8 mouse cellular contexts compared by ENCODE assay signal in genomic region chr7:27490227-27490542, GRCm38 (mm10). TPM values are rescaled to one million over a fixed set of nuclear protein-coding genes. Genes with fewer than 3 reads are reported as not detected.
DNase-seq lines count a peak whose midpoint lies in the region; ATAC-seq and TF ChIP-seq lines count a peak whose summit lies in the region.

No protein-coding gene starts in this region.

- H3K27ac ChIP-seq in heart, embryonic 14.5 days (replicated peaks in 1 of 2; ENCODE audit: control insufficient read depth in 1 of 2, insufficient read depth in 1 of 2, low read depth in 2 of 2, low read length in 2 of 2) = peak overlapping the region; percentile 93 to 98
- peak overlapping the region; percentile 89 for H3K27ac ChIP-seq in ES-E14 (ENCODE audit: insufficient read depth, low read depth, low read length, poor library complexity, severe bottlenecking)
- H3K27ac ChIP-seq in forebrain, embryonic 16.5 days (ENCODE audit: low read length) = peak overlapping the region; percentile 60
- H3K27ac ChIP-seq in liver, embryonic 16.5 days (ENCODE audit: low read length) = peak overlapping the region; percentile 94

- peaks cover 29 to 41% of the 10 kb centered on the region in 2 experiments for H3K4me1 ChIP-seq in heart, embryonic 14.5 days (ENCODE audit: control insufficient read depth in 2 of 2, insufficient read depth in 2 of 2, low read length in 2 of 2)
- peaks cover 0 to 24% of the 10 kb centered on the region in 2 experiments; a peak in 2 of 4 replicates for H3K4me1 ChIP-seq in ES-E14 (ENCODE audit: control insufficient read depth in 2 of 2, insufficient read depth in 2 of 2, low read length in 2 of 2, poor library complexity in 1 of 2)
- peaks cover 12% of the 10 kb centered on the region for H3K4me1 ChIP-seq in forebrain, embryonic 16.5 days (replicated peaks; ENCODE audit: control insufficient read depth, insufficient read depth, low read length)
- H3K4me1 ChIP-seq in liver, embryonic 16.5 days (ENCODE audit: control insufficient read depth, low read depth, low read length) = peaks cover 49% of the 10 kb centered on the region

- in situ Hi-C loops in ES-E14 (cut with MboI; ENCODE audit: low sequenced_read_pairs in 2 of 2, unreplicated experiment in 2 of 2) = no loop called here

- peak overlapping the region; percentile 34 to 40 for H3K4me3 ChIP-seq in heart, embryonic 14.5 days (ENCODE audit: control insufficient read depth in 1 of 2, insufficient read depth in 1 of 2, low read depth in 1 of 2, low read length in 2 of 2)
- peak overlapping the region; percentile 57 to 60 for H3K4me3 ChIP-seq in ES-E14 (ENCODE audit: insufficient read depth in 1 of 2, low read depth in 1 of 2, low read length in 2 of 2, poor library complexity in 1 of 2, severe bottlenecking in 1 of 2)
- H3K4me3 ChIP-seq in forebrain, embryonic 16.5 days (replicated peaks; ENCODE audit: low read length) = peak overlapping the region; percentile 40
- peak overlapping the region; percentile 65 for H3K4me3 ChIP-seq in liver, embryonic 16.5 days (ENCODE audit: low read depth, low read length)

- H3K9me3 ChIP-seq in heart, embryonic 14.5 days (ENCODE audit: control insufficient read depth, low read length) = no peaks in the 10 kb centered on the region
- no peaks in the 10 kb centered on the region for H3K9me3 ChIP-seq in ES-E14 (ENCODE audit: control insufficient read depth, insufficient read depth, low read depth, low read length)
- H3K9me3 ChIP-seq in forebrain, embryonic 16.5 days (ENCODE audit: control insufficient read depth, low read length) = no peaks in the 10 kb centered on the region
- H3K9me3 ChIP-seq in liver, embryonic 16.5 days (replicated peaks; ENCODE audit: control insufficient read depth, low read length) = no peaks in the 10 kb centered on the region

- 12% methylated on average over 4 of the region's 4 CpGs for WGBS in heart, embryonic 14.5 days
- 40% methylated on average over 4 of the region's 4 CpGs for WGBS in forebrain, embryonic 16.5 days
- WGBS in liver, embryonic 16.5 days (ENCODE audit: insufficient replicate concordance) = 20% methylated on average over 4 of the region's 4 CpGs

- H3K36me3 ChIP-seq in heart, embryonic 14.5 days (ENCODE audit: control insufficient read depth, insufficient read depth, low read length) = peaks cover 16% of the 10 kb centered on the region
- peaks cover 8% of the 10 kb centered on the region for H3K36me3 ChIP-seq in ES-E14 (ENCODE audit: control insufficient read depth, insufficient read depth, low read length, poor library complexity, severe bottlenecking)
- no peaks in the 10 kb centered on the region for H3K36me3 ChIP-seq in forebrain, embryonic 16.5 days (ENCODE audit: control insufficient read depth, insufficient read depth)
- peaks cover 10% of the 10 kb centered on the region for H3K36me3 ChIP-seq in liver, embryonic 16.5 days (ENCODE audit: control insufficient read depth, insufficient read depth)

- peak overlapping the region; percentile 71 for H3K9ac ChIP-seq in heart, embryonic 14.5 days (ENCODE audit: low read length)
- peak overlapping the region; percentile 62 for H3K9ac ChIP-seq in ES-E14 (ENCODE audit: insufficient read depth, low read depth, low read length, poor library complexity, severe bottlenecking)
- H3K9ac ChIP-seq in forebrain, embryonic 16.5 days (replicated peaks; ENCODE audit: low read depth, low read length) = peak overlapping the region; percentile 59
- peak overlapping the region; percentile 78 for H3K9ac ChIP-seq in liver, embryonic 16.5 days (ENCODE audit: low read depth, low read length)

- ATAC-seq in heart, embryonic 14.5 days (ENCODE audit: insufficient number of reproducible peaks, insufficient read depth, low FRiP score, low read depth) = no peak
- no peak for ATAC-seq in forebrain, embryonic 16.5 days
- ATAC-seq in liver, embryonic 16.5 days (ENCODE audit: low read depth) = no peak

- H3K27me3 ChIP-seq in heart, embryonic 14.5 days (ENCODE audit: control insufficient read depth, insufficient read depth, low read length) = no peaks in the 10 kb centered on the region
- no peaks in the 10 kb centered on the region for H3K27me3 ChIP-seq in forebrain, embryonic 16.5 days (replicated peaks; ENCODE audit: control insufficient read depth, insufficient read depth, low read length)
- H3K27me3 ChIP-seq in liver, embryonic 16.5 days (ENCODE audit: control insufficient read depth, insufficient read depth, low read depth, low read length) = no peaks in the 10 kb centered on the region

- no peak for DNase-seq in heart, adult 8-10 months (ENCODE audit: low spot score)
- DNase-seq in ES-E14 (ENCODE audit: low read depth, low spot score) = no peak
- no peak for DNase-seq in right cerebral cortex, postnatal 14 days
- no peak for DNase-seq in right cerebral cortex, adult 18-20 months
- no peak for DNase-seq in urinary bladder, postnatal 10 days (ENCODE audit: low spot score)

- H3K4me2 ChIP-seq in heart, embryonic 14.5 days (ENCODE audit: low read length) = peak overlapping the region; percentile 62
- peak overlapping the region; percentile 54 for H3K4me2 ChIP-seq in forebrain, embryonic 16.5 days (ENCODE audit: low read length)
- peak overlapping the region; percentile 88 for H3K4me2 ChIP-seq in liver, embryonic 16.5 days (ENCODE audit: low read depth, low read length)

TF ChIP-seq in ES-E14, 5 proteins besides CTCF, POLR2A, EP300 and RAD21:
- no peak for TF ChIP-seq ZC3H11A (IDR thresholded peaks at IDR 0.05; ENCODE audit: borderline replicate concordance, low read depth, low read length)

RNA-seq across cellular contexts. Expression of gene Sertad1, which starts 3.5 kb away (rescaled TPM):
- polyA plus RNA-seq in heart, embryonic 14.5 days (2014; fragmentation: Nextera tagmentation; extraction: Ambion mirVana) = 34.5 and 34.8 TPM in 2 replicates
- total RNA-seq in heart, adult 8-10 months (2022) = 10 to 100 TPM in 3 of 4 experiments, 1 to 10 TPM in 1; 8.4 to 11.5 (median 10.2) TPM
- total RNA-seq in ES-E14 (2012; rRNA removed) = 13.1 and 25.1 TPM in 2 replicates
- 6.5 and 7.0 TPM in 2 replicates for polyA plus RNA-seq in forebrain, embryonic 16.5 days (2015; fragmentation: Nextera tagmentation; extraction: Ambion mirVana)
- 29.2 and 31.6 TPM in 2 replicates for polyA plus RNA-seq in liver, embryonic 16.5 days (2015; fragmentation: Nextera tagmentation; extraction: Ambion mirVana)

RNA-seq across cellular contexts. Expression of gene Prx, which starts 8.9 kb away (rescaled TPM):
- polyA plus RNA-seq in heart, embryonic 14.5 days (2014; fragmentation: Nextera tagmentation; extraction: Ambion mirVana) = 0.58 and 0.59 TPM in 2 replicates
- 1 to 10 TPM in 1 of 4 experiments, under 1 TPM in 3; 0.75 to 1.0 (median 0.80) TPM for total RNA-seq in heart, adult 8-10 months (2022)
- total RNA-seq in ES-E14 (2012; rRNA removed) = 10.0 TPM in 2 replicates
- polyA plus RNA-seq in forebrain, embryonic 16.5 days (2015; fragmentation: Nextera tagmentation; extraction: Ambion mirVana) = 1.1 and 1.3 TPM in 2 replicates
- 0.74 and 0.81 TPM in 2 replicates for polyA plus RNA-seq in liver, embryonic 16.5 days (2015; fragmentation: Nextera tagmentation; extraction: Ambion mirVana)

RNA-seq across cellular contexts. Expression of gene Sertad3, which starts 16.6 kb away (rescaled TPM):
- polyA plus RNA-seq in heart, embryonic 14.5 days (2014; fragmentation: Nextera tagmentation; extraction: Ambion mirVana) = 15.7 and 19.4 TPM in 2 replicates
- 1 to 10 TPM; 4.8 to 5.7 (median 5.6) TPM for total RNA-seq in heart, adult 8-10 months (2022)
- total RNA-seq in ES-E14 (2012; rRNA removed) = 5.4 and 6.2 TPM in 2 replicates
- 11.6 and 14.8 TPM in 2 replicates for polyA plus RNA-seq in forebrain, embryonic 16.5 days (2015; fragmentation: Nextera tagmentation; extraction: Ambion mirVana)
- 35.5 and 37.6 TPM in 2 replicates for polyA plus RNA-seq in liver, embryonic 16.5 days (2015; fragmentation: Nextera tagmentation; extraction: Ambion mirVana)

RNA-seq across cellular contexts. Expression of gene Hipk4, which starts 32.9 kb away (rescaled TPM):
- polyA plus RNA-seq in heart, embryonic 14.5 days (2014; fragmentation: Nextera tagmentation; extraction: Ambion mirVana) = 0.24 and 0.26 TPM in 2 replicates
- total RNA-seq in heart, adult 8-10 months (2022) = under 1 TPM in 3 of 4 experiments, not detected in 1; 0.14 to 0.16 (median 0.14) TPM
- total RNA-seq in ES-E14 (2012; rRNA removed) = 1.7 and 2.1 TPM in 2 replicates
- 0.24 and 0.67 TPM in 2 replicates for polyA plus RNA-seq in forebrain, embryonic 16.5 days (2015; fragmentation: Nextera tagmentation; extraction: Ambion mirVana)
- 0.09 TPM in 1 of 2 replicates, not detected in the other for polyA plus RNA-seq in liver, embryonic 16.5 days (2015; fragmentation: Nextera tagmentation; extraction: Ambion mirVana)

RNA-seq across cellular contexts. Expression of gene Blvrb, which starts 42.4 kb away (rescaled TPM):
- polyA plus RNA-seq in heart, embryonic 14.5 days (2014; fragmentation: Nextera tagmentation; extraction: Ambion mirVana) = 49.7 and 57.9 TPM in 2 replicates
- total RNA-seq in heart, adult 8-10 months (2022) = 10 to 100 TPM; 27.7 to 29.2 (median 29.0) TPM
- total RNA-seq in ES-E14 (2012; rRNA removed) = 22.0 and 29.6 TPM in 2 replicates
- 14.9 and 16.8 TPM in 2 replicates for polyA plus RNA-seq in forebrain, embryonic 16.5 days (2015; fragmentation: Nextera tagmentation; extraction: Ambion mirVana)
- polyA plus RNA-seq in liver, embryonic 16.5 days (2015; fragmentation: Nextera tagmentation; extraction: Ambion mirVana) = 853 and 865 TPM in 2 replicates
